In the genomic region with DNA sequence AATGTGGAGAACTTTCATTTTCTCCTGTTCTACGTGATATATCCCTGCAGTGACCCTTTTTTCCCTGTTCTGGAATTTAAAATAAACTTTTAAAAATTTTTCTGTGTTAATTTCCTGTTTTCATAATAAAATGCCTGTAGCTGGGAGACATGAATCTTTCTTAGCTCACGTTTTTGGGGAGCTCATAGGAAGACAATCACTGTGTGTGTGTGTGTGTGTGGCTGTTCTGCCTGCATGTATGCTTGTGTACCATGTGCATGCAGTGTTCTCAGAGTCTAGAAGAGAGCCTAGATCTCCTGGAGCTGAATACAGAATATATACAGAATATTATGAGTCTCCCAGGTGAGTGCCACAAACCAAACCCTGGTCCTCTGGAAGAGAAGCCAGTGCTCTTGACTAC, we compare ENCODE assay signal across 27 mouse cellular contexts. TPM values are rescaled to one million over a fixed set of nuclear protein-coding genes. Genes with fewer than 3 reads are reported as not detected.
DNase-seq lines count a peak whose midpoint lies in the region; ATAC-seq and TF ChIP-seq lines count a peak whose summit lies in the region.
"Had no signal": no experiment of that assay in that cellular context is flagged by ENCODE, and none has a peak within 500 bp of the region (broad histone marks: within the 10 kb centered on the region; RNA-seq: fewer than 3 reads in every experiment).

No protein-coding gene starts in this region.

- H3K4me3 ChIP-seq in liver, adult 2 months (ENCODE audit: insufficient read depth, low read depth, low read length): no peak overlapping the region
- no peak overlapping the region for H3K4me3 ChIP-seq in liver, embryonic 12.5 days
- no peak overlapping the region for H3K4me3 ChIP-seq in liver, embryonic 14.5 days (ENCODE audit: insufficient read depth in 1 of 2, low read depth in 2 of 2, low read length in 2 of 2)
- no peak overlapping the region for H3K4me3 ChIP-seq in liver, embryonic 15.5 days (replicated peaks)
- no peak overlapping the region for H3K4me3 ChIP-seq in liver, postnatal 0 days (ENCODE audit: low read depth, low read length)
- H3K4me3 ChIP-seq: embryonic facial prominence, embryonic 12.5 days; forebrain, embryonic 13.5 days; forebrain, embryonic 15.5 days had no signal

- H3K9me3 ChIP-seq in liver, embryonic 12.5 days (replicated peaks): no peaks in the 10 kb centered on the region
- no peaks in the 10 kb centered on the region for H3K9me3 ChIP-seq in liver, embryonic 14.5 days (ENCODE audit: control insufficient read depth, low read length)
- H3K9me3 ChIP-seq in liver, embryonic 15.5 days (replicated peaks): no peaks in the 10 kb centered on the region
- H3K9me3 ChIP-seq in liver, postnatal 0 days (ENCODE audit: low read length): no peaks in the 10 kb centered on the region
- H3K9me3 ChIP-seq: embryonic facial prominence, embryonic 10.5 days; embryonic facial prominence, embryonic 12.5 days; forebrain, embryonic 13.5 days; forebrain, embryonic 15.5 days had no signal

- no peak overlapping the region; the same call in 1 of the 2 replicates for H3K4me2 ChIP-seq in liver, embryonic 12.5 days
- H3K4me2 ChIP-seq in liver, embryonic 14.5 days (ENCODE audit: low read depth): peak overlapping the region; percentile 64
- H3K4me2 ChIP-seq in liver, embryonic 15.5 days: peak overlapping the region; percentile 74; the same call in 1 of the 2 replicates
- H3K4me2 ChIP-seq in liver, postnatal 0 days (ENCODE audit: low read depth, low read length): peak overlapping the region; percentile 79; the same call in 1 of the 2 replicates

- H3K36me3 ChIP-seq in liver, adult 2 months (ENCODE audit: control insufficient read depth, insufficient read depth, low read length): peaks cover 2% of the 10 kb centered on the region; the same call in 1 of the 2 replicates
- peaks cover 35% of the 10 kb centered on the region for H3K36me3 ChIP-seq in liver, embryonic 12.5 days
- peaks cover 29% of the 10 kb centered on the region for H3K36me3 ChIP-seq in liver, embryonic 14.5 days (replicated peaks; ENCODE audit: control insufficient read depth, insufficient read depth, low read depth)
- H3K36me3 ChIP-seq in liver, embryonic 15.5 days (replicated peaks): peaks cover 43% of the 10 kb centered on the region
- H3K36me3 ChIP-seq in liver, postnatal 0 days (replicated peaks; ENCODE audit: insufficient read depth, low read length): peaks cover 22% of the 10 kb centered on the region

- ATAC-seq in liver, embryonic 12.5 days: no peak
- ATAC-seq in liver, embryonic 14.5 days (ENCODE audit: insufficient read depth): no peak
- no peak for ATAC-seq in liver, embryonic 15.5 days (ENCODE audit: insufficient read depth)
- ATAC-seq in liver, postnatal 0 days: no peak
- ATAC-seq: forebrain, embryonic 15.5 days; Patski had no signal

- TF ChIP-seq CTCF in liver, adult 2 months (IDR thresholded peaks at IDR 0.05; ENCODE audit: low read depth, low read length): no peak
- TF ChIP-seq CTCF in liver, embryonic 14.5 days (IDR thresholded peaks at IDR 0.05; ENCODE audit: low read depth): no peak
- TF ChIP-seq CTCF in liver, postnatal 0 days (IDR thresholded peaks at IDR 0.05; ENCODE audit: low read depth): no peak

- WGBS in liver, adult 2 months: 14% methylated on average over 2 of the region's 2 CpGs
- WGBS in liver, embryonic 12.5 days (ENCODE audit: insufficient replicate concordance): 61% methylated on average over 2 of the region's 2 CpGs
- WGBS in liver, embryonic 14.5 days (ENCODE audit: insufficient replicate concordance): 55% methylated on average over 2 of the region's 2 CpGs
- WGBS in liver, embryonic 15.5 days (ENCODE audit: insufficient replicate concordance): 57% methylated on average over 2 of the region's 2 CpGs
- 63% methylated on average over 2 of the region's 2 CpGs for WGBS in liver, postnatal 0 days (ENCODE audit: insufficient replicate concordance)

- no peak for TF ChIP-seq EP300 in liver, embryonic 14.5 days (IDR thresholded peaks at IDR 0.05; ENCODE audit: low read depth)
- no peak for TF ChIP-seq EP300 in liver, postnatal 0 days (IDR thresholded peaks at IDR 0.05; ENCODE audit: low read depth)

- H3K4me1 ChIP-seq in liver, adult 2 months (ENCODE audit: control insufficient read depth, insufficient read depth, low read length): peaks cover 8% of the 10 kb centered on the region
- H3K4me1 ChIP-seq in liver, embryonic 12.5 days: peaks cover 56% of the 10 kb centered on the region
- peaks cover 33 to 34% of the 10 kb centered on the region in 2 experiments for H3K4me1 ChIP-seq in liver, embryonic 14.5 days (replicated peaks; ENCODE audit: control insufficient read depth in 2 of 2, insufficient read depth in 2 of 2, low read length in 1 of 2)
- peaks cover 50% of the 10 kb centered on the region for H3K4me1 ChIP-seq in liver, embryonic 15.5 days (replicated peaks)
- peaks cover 27% of the 10 kb centered on the region for H3K4me1 ChIP-seq in liver, postnatal 0 days (ENCODE audit: insufficient read depth)

- no peak for DNase-seq in liver, adult 2 months (ENCODE audit: extremely low read depth, low read depth, low spot score)
- DNase-seq in liver, embryonic 14.5 days (ENCODE audit: low read depth in 3 of 3, low spot score in 3 of 3): no peak
- no peak for DNase-seq in liver
- DNase-seq in liver, postnatal 0 days: no peak
- no peak for DNase-seq in layer of hippocampus, adult 18-20 months (ENCODE audit: low spot score in 2 of 2)
- no peak for DNase-seq in layer of hippocampus, postnatal 36 days
- DNase-seq: adrenal gland, adult 8-10 months; adrenal gland, postnatal 14 days; adrenal gland, postnatal 36 days; cerebellum, adult 11-12 months; cerebellum, adult 2 months; cerebellum, adult 9-10 months; cerebellum, postnatal 25 days had no signal

- H3K27ac ChIP-seq in liver, adult 2 months (replicated peaks; ENCODE audit: insufficient read depth, low read depth, low read length): peak overlapping the region; percentile 80
- no peak overlapping the region for H3K27ac ChIP-seq in liver, embryonic 12.5 days
- no peak overlapping the region; the same call in 1 of the 2 replicates for H3K27ac ChIP-seq in liver, embryonic 14.5 days
- H3K27ac ChIP-seq in liver, embryonic 15.5 days (replicated peaks): peak overlapping the region; percentile 86; the same call in 1 of the 2 replicates
- peak overlapping the region; percentile 95; the same call in 1 of the 2 replicates for H3K27ac ChIP-seq in liver, postnatal 0 days (ENCODE audit: low read depth)
- H3K27ac ChIP-seq: embryonic facial prominence, embryonic 12.5 days; forebrain, embryonic 13.5 days; forebrain, embryonic 15.5 days had no signal

- H3K79me2 ChIP-seq in liver, adult 2 months (ENCODE audit: control insufficient read depth, insufficient read depth, low read length): no peaks in the 10 kb centered on the region

- no peak overlapping the region for H3K9ac ChIP-seq in liver, adult 2 months (ENCODE audit: low read depth, low read length)
- no peak overlapping the region for H3K9ac ChIP-seq in liver, embryonic 12.5 days
- no peak overlapping the region for H3K9ac ChIP-seq in liver, embryonic 14.5 days (replicated peaks)
- 0 out of 2 replicates have a peak overlapping the region, but pooled peaks have one; percentile 5 for H3K9ac ChIP-seq in liver, embryonic 15.5 days
- no peak overlapping the region for H3K9ac ChIP-seq in liver, postnatal 0 days (replicated peaks)
- H3K9ac ChIP-seq: embryonic facial prominence, embryonic 12.5 days; forebrain, embryonic 13.5 days; forebrain, embryonic 15.5 days had no signal

- no peaks in the 10 kb centered on the region for H3K27me3 ChIP-seq in liver, adult 2 months (ENCODE audit: control insufficient read depth, insufficient read depth, low read length)
- H3K27me3 ChIP-seq in liver, embryonic 12.5 days (replicated peaks): peaks cover 13% of the 10 kb centered on the region
- no peaks in the 10 kb centered on the region for H3K27me3 ChIP-seq in liver, embryonic 14.5 days (ENCODE audit: control insufficient read depth, insufficient read depth, low read length)
- H3K27me3 ChIP-seq in liver, embryonic 15.5 days: no peaks in the 10 kb centered on the region
- no peaks in the 10 kb centered on the region for H3K27me3 ChIP-seq in liver, postnatal 0 days (ENCODE audit: insufficient read depth, low read length)
- H3K27me3 ChIP-seq: embryonic facial prominence, embryonic 12.5 days; forebrain, embryonic 13.5 days; forebrain, embryonic 15.5 days had no signal

- no peak for TF ChIP-seq POLR2A in liver, adult 2 months (IDR thresholded peaks at IDR 0.05; ENCODE audit: extremely low read depth, insufficient read depth, low read length)

RNA-seq across cellular contexts. Expression of gene Btnl10, which starts 9.3 kb away (rescaled TPM):
- not detected in 2 replicates for total RNA-seq in liver, adult 2 months (2014; rRNA removed)
- polyA plus RNA-seq in liver, adult 2 months (2012; rRNA removed): not detected in 2 replicates
- polyA plus RNA-seq in liver, embryonic 12.5 days (2016; fragmentation: Nextera tagmentation; extraction: Ambion mirVana): 9.5 and 10.9 TPM in 2 replicates
- polyA plus RNA-seq in liver, embryonic 14.5 days (2012; rRNA removed): 18.2 and 19.3 TPM in 2 replicates
- 9.1 and 9.6 TPM in 2 replicates for polyA plus RNA-seq in liver, embryonic 14.5 days (2014; fragmentation: Nextera tagmentation; extraction: Ambion mirVana)
- polyA plus RNA-seq in liver, embryonic 15.5 days (2015; fragmentation: Nextera tagmentation; extraction: Ambion mirVana): 14.3 and 16.4 TPM in 2 replicates
- 7.9 and 9.9 TPM in 2 replicates for polyA plus RNA-seq in liver, postnatal 0 days (2015; fragmentation: Nextera tagmentation; extraction: Ambion mirVana)
- total RNA-seq in layer of hippocampus, adult 18-20 months (2021): not detected
- total RNA-seq in layer of hippocampus, postnatal 36 days (2021): under 1 TPM in 1 of 2 experiments, not detected in 1; 0.12 TPM
- total RNA-seq: adrenal gland, adult 18-20 months; adrenal gland, adult 8-10 months; adrenal gland, postnatal 36 days; ES-E14 had no signal
- polyA plus RNA-seq: activated CD4-positive, CD25-positive, alpha-beta regulatory T cell, adult 4 months; C2C12; cerebellum, adult 2 months; cortical plate, adult 2 months; embryonic facial prominence, embryonic 10.5 days; embryonic facial prominence, embryonic 12.5 days; embryonic facial prominence, embryonic 14.5 days; forebrain, embryonic 11.5 days; forebrain, embryonic 13.5 days; forebrain, embryonic 15.5 days; Patski had no signal

RNA-seq across cellular contexts. Expression of gene Rnf187, which starts 11.7 kb away (rescaled TPM):
- total RNA-seq in liver, adult 2 months (2014; rRNA removed): 63.7 and 78.6 TPM in 2 replicates
- 122 and 134 TPM in 2 replicates for polyA plus RNA-seq in liver, adult 2 months (2012; rRNA removed)
- polyA plus RNA-seq in liver, embryonic 12.5 days (2016; fragmentation: Nextera tagmentation; extraction: Ambion mirVana): 200 and 207 TPM in 2 replicates
- polyA plus RNA-seq in liver, embryonic 14.5 days (2012; rRNA removed): 80.8 and 83.3 TPM in 2 replicates
- polyA plus RNA-seq in liver, embryonic 14.5 days (2014; fragmentation: Nextera tagmentation; extraction: Ambion mirVana): 104 and 120 TPM in 2 replicates
- 111 and 117 TPM in 2 replicates for polyA plus RNA-seq in liver, embryonic 15.5 days (2015; fragmentation: Nextera tagmentation; extraction: Ambion mirVana)
- 85.3 and 96.0 TPM in 2 replicates for polyA plus RNA-seq in liver, postnatal 0 days (2015; fragmentation: Nextera tagmentation; extraction: Ambion mirVana)
- 100 to 1,000 TPM; 493 to 502 TPM for total RNA-seq in layer of hippocampus, adult 18-20 months (2021)
- total RNA-seq in layer of hippocampus, postnatal 36 days (2021): 100 to 1,000 TPM; 478 to 523 TPM

RNA-seq across cellular contexts. Expression of gene Hist3h2ba, which starts 21.7 kb away (rescaled TPM):
- 0.37 and 1.1 TPM in 2 replicates for total RNA-seq in liver, adult 2 months (2014; rRNA removed)
- not detected in 2 replicates for polyA plus RNA-seq in liver, adult 2 months (2012; rRNA removed)
- polyA plus RNA-seq in liver, embryonic 12.5 days (2016; fragmentation: Nextera tagmentation; extraction: Ambion mirVana): 5.3 and 5.7 TPM in 2 replicates
- polyA plus RNA-seq in liver, embryonic 14.5 days (2012; rRNA removed): 15.7 and 16.0 TPM in 2 replicates
- 4.2 and 6.0 TPM in 2 replicates for polyA plus RNA-seq in liver, embryonic 14.5 days (2014; fragmentation: Nextera tagmentation; extraction: Ambion mirVana)
- polyA plus RNA-seq in liver, embryonic 15.5 days (2015; fragmentation: Nextera tagmentation; extraction: Ambion mirVana): 9.2 and 9.6 TPM in 2 replicates
- polyA plus RNA-seq in liver, postnatal 0 days (2015; fragmentation: Nextera tagmentation; extraction: Ambion mirVana): 4.9 and 10.0 TPM in 2 replicates
- total RNA-seq in layer of hippocampus, adult 18-20 months (2021): 10 to 100 TPM; 82.1 to 87.0 TPM
- total RNA-seq in layer of hippocampus, postnatal 36 days (2021): 10 to 100 TPM; 88.8 to 93.5 TPM

RNA-seq across cellular contexts. Expression of gene Zfp39, which starts 23.0 kb away (rescaled TPM):
- total RNA-seq in liver, adult 2 months (2014; rRNA removed): 4.5 and 4.9 TPM in 2 replicates
- 0.56 and 0.66 TPM in 2 replicates for polyA plus RNA-seq in liver, adult 2 months (2012; rRNA removed)
- polyA plus RNA-seq in liver, embryonic 12.5 days (2016; fragmentation: Nextera tagmentation; extraction: Ambion mirVana): 6.1 and 7.1 TPM in 2 replicates
- polyA plus RNA-seq in liver, embryonic 14.5 days (2012; rRNA removed): 3.9 and 4.6 TPM in 2 replicates
- 5.2 and 5.4 TPM in 2 replicates for polyA plus RNA-seq in liver, embryonic 14.5 days (2014; fragmentation: Nextera tagmentation; extraction: Ambion mirVana)
- polyA plus RNA-seq in liver, embryonic 15.5 days (2015; fragmentation: Nextera tagmentation; extraction: Ambion mirVana): 4.8 and 5.2 TPM in 2 replicates
- polyA plus RNA-seq in liver, postnatal 0 days (2015; fragmentation: Nextera tagmentation; extraction: Ambion mirVana): 2.8 and 3.1 TPM in 2 replicates
- total RNA-seq in layer of hippocampus, adult 18-20 months (2021): 1 to 10 TPM; 9.5 to 9.6 TPM
- total RNA-seq in layer of hippocampus, postnatal 36 days (2021): 1 to 10 TPM; 8.4 to 9.2 TPM

RNA-seq across cellular contexts. Expression of gene Hist3h2a, which starts 27.4 kb away (rescaled TPM):
- total RNA-seq in liver, adult 2 months (2014; rRNA removed): 7.8 and 8.1 TPM in 2 replicates
- 2.0 and 2.7 TPM in 2 replicates for polyA plus RNA-seq in liver, adult 2 months (2012; rRNA removed)
- 14.3 and 16.9 TPM in 2 replicates for polyA plus RNA-seq in liver, embryonic 12.5 days (2016; fragmentation: Nextera tagmentation; extraction: Ambion mirVana)
- polyA plus RNA-seq in liver, embryonic 14.5 days (2012; rRNA removed): 11.0 and 11.5 TPM in 2 replicates
- polyA plus RNA-seq in liver, embryonic 14.5 days (2014; fragmentation: Nextera tagmentation; extraction: Ambion mirVana): 13.5 and 16.7 TPM in 2 replicates
- 16.1 and 16.4 TPM in 2 replicates for polyA plus RNA-seq in liver, embryonic 15.5 days (2015; fragmentation: Nextera tagmentation; extraction: Ambion mirVana)
- polyA plus RNA-seq in liver, postnatal 0 days (2015; fragmentation: Nextera tagmentation; extraction: Ambion mirVana): 14.3 and 14.8 TPM in 2 replicates
- total RNA-seq in layer of hippocampus, adult 18-20 months (2021): 10 to 100 TPM; 69.9 to 70.6 TPM
- 10 to 100 TPM; 73.2 to 83.2 TPM for total RNA-seq in layer of hippocampus, postnatal 36 days (2021)

Comparison
In these comparisons a context has a peak if more than half of its experiments do, and no peak if none do; other contexts are left out.
1. H3K27ac ChIP-seq: peak in liver, adult 2 months (single experiment), liver, embryonic 15.5 days (single experiment) and liver, postnatal 0 days (single experiment); none in liver, embryonic 12.5 days (single experiment) and liver, embryonic 14.5 days (single experiment).